Mouse (Mus musculus): ENCODE data around the gene Tial1.

DNA sequence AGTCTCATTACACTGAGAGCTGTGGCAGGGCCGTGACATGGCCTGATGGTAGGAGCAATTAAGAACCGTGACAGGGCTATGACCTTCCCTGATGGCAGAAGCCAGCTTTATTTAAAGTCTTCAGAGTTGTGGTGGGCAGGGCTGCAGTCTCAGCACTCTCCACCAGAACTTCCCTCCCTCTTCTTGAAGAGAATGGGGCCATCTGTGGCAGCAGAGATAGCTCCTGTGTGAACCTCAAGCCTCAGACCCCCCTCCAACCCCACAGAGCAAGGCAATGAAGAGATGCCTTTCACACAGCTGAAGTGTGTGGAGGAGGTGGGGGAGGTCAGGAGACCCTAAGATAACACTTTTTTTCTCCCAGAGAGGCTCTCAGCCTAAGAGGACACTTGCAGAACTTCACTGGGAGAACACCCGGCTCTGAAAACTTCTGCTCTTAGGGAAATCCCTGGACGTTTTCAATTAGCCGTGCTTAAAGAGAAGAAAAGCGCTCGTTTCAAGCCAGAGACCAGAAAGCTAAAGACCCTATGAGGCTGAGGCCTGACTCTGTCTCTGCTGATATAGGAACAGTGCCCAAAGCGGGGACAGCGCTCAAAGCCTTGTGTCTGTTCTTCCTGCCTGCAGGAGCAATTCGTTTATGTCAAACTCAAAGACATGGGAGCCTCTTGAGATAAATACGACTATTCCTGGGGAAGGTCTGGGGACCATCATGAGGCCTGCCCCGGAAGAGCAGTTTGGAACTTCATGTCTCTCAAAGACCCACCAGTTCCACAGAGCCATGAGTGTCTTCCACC is 70.1 kb downstream of the Tial1 start:
- TF ChIP-seq CTCF (IDR thresholded peaks at IDR 0.05; ENCODE audit: borderline replicate concordance, extremely low read depth, insufficient read depth, insufficient read length), result no peak
- TF ChIP-seq POLR2A (IDR thresholded peaks at IDR 0.05; ENCODE audit: borderline replicate concordance, extremely low read depth, insufficient read depth, insufficient read length, poor library complexity, severe bottlenecking), result no peak
